9 mouse cellular contexts compared by ENCODE assay signal in genomic region chr8:121905420-121905819, GRCm38 (mm10). TPM values are rescaled to one million over a fixed set of nuclear protein-coding genes. Genes with fewer than 3 reads are reported as not detected.
DNase-seq lines count a peak whose midpoint lies in the region; ATAC-seq and TF ChIP-seq lines count a peak whose summit lies in the region.
"Had no signal": no experiment of that assay in that cellular context is flagged by ENCODE, and none has a peak within 500 bp of the region (broad histone marks: within the 10 kb centered on the region; RNA-seq: fewer than 3 reads in every experiment).

No protein-coding gene starts in this region.

- peaks cover 12% of the 10 kb centered on the region for H3K27me3 ChIP-seq in embryonic facial prominence, embryonic 13.5 days
- H3K27me3 ChIP-seq in intestine, embryonic 16.5 days (replicated peaks; ENCODE audit: control insufficient read depth, insufficient read depth, low read length) = no peaks in the 10 kb centered on the region
- H3K27me3 ChIP-seq in neural tube, embryonic 13.5 days = peaks cover 11% of the 10 kb centered on the region

- no peaks in the 10 kb centered on the region for H3K9me3 ChIP-seq in embryonic facial prominence, embryonic 13.5 days
- H3K9me3 ChIP-seq in intestine, embryonic 16.5 days (ENCODE audit: control insufficient read depth, low read length) = no peaks in the 10 kb centered on the region
- H3K9me3 ChIP-seq in neural tube, embryonic 13.5 days = no peaks in the 10 kb centered on the region

- TF ChIP-seq CTCF in layer of hippocampus, adult 2 months (conservative IDR thresholded peaks at IDR 0.05) = no peak

- intact Hi-C loops in left cerebral cortex, postnatal 4 days (cut with DNase I) = no loop called here

- peak overlapping the region; percentile 87 for H3K27ac ChIP-seq in layer of hippocampus, adult 2 months
- no peak overlapping the region for H3K27ac ChIP-seq in embryonic facial prominence, embryonic 13.5 days
- no peak overlapping the region for H3K27ac ChIP-seq in intestine, embryonic 16.5 days (ENCODE audit: low read length)
- H3K27ac ChIP-seq in neural tube, embryonic 13.5 days (replicated peaks) = no peak overlapping the region

- H3K36me3 ChIP-seq in embryonic facial prominence, embryonic 13.5 days = no peaks in the 10 kb centered on the region
- H3K36me3 ChIP-seq in intestine, embryonic 16.5 days (ENCODE audit: control insufficient read depth, insufficient read depth, low read length) = no peaks in the 10 kb centered on the region
- no peaks in the 10 kb centered on the region for H3K36me3 ChIP-seq in neural tube, embryonic 13.5 days

- peak overlapping the region; percentile 98 for H3K4me2 ChIP-seq in embryonic facial prominence, embryonic 13.5 days
- H3K4me2 ChIP-seq in intestine, embryonic 16.5 days (ENCODE audit: low read depth, low read length) = peak overlapping the region; percentile 99
- peak overlapping the region; percentile 92 for H3K4me2 ChIP-seq in neural tube, embryonic 13.5 days

- H3K4me3 ChIP-seq in layer of hippocampus, adult 2 months = peak overlapping the region; percentile 62
- H3K4me3 ChIP-seq in embryonic facial prominence, embryonic 13.5 days = peak overlapping the region; percentile 76
- peak overlapping the region; percentile 82 for H3K4me3 ChIP-seq in intestine, embryonic 16.5 days (ENCODE audit: low read length)
- peak overlapping the region; percentile 78 for H3K4me3 ChIP-seq in neural tube, embryonic 13.5 days

- peaks cover 45% of the 10 kb centered on the region for H3K4me1 ChIP-seq in embryonic facial prominence, embryonic 13.5 days
- H3K4me1 ChIP-seq in intestine, embryonic 16.5 days (ENCODE audit: control insufficient read depth, insufficient read depth, low read length) = peaks cover 29% of the 10 kb centered on the region
- H3K4me1 ChIP-seq in neural tube, embryonic 13.5 days (replicated peaks) = peaks cover 43% of the 10 kb centered on the region

- DNase-seq in layer of hippocampus, adult 2 months (ENCODE audit: low spot score in 2 of 2) = no peak
- DNase-seq in layer of hippocampus, postnatal 25 days (ENCODE audit: extremely low spot score in 1 of 2, low spot score in 1 of 2) = no peak
- no peak for DNase-seq in left cerebral cortex, postnatal 4 days
- DNase-seq in thymus, postnatal 25 days = no peak
- no peak for DNase-seq in kidney, adult 9 months

- no peak for ATAC-seq in embryonic facial prominence, embryonic 13.5 days (ENCODE audit: insufficient number of reproducible peaks, insufficient read depth, low FRiP score, low TSS enrichment, low read depth)
- no peak for ATAC-seq in intestine, embryonic 16.5 days
- ATAC-seq in neural tube, embryonic 13.5 days (ENCODE audit: low read depth) = no peak

- 53% methylated on average over 1 of the region's 1 CpGs for WGBS in embryonic facial prominence, embryonic 13.5 days
- 53% methylated on average over 1 of the region's 1 CpGs for WGBS in intestine, embryonic 16.5 days
- WGBS in neural tube, embryonic 13.5 days = 61% methylated on average over 1 of the region's 1 CpGs

- H3K9ac ChIP-seq in embryonic facial prominence, embryonic 13.5 days = peak overlapping the region; percentile 22; the same call in 1 of the 2 replicates
- H3K9ac ChIP-seq in intestine, embryonic 16.5 days (ENCODE audit: low read depth, low read length) = peak overlapping the region; percentile 74; the same call in 1 of the 2 replicates
- H3K9ac ChIP-seq in neural tube, embryonic 13.5 days = peak overlapping the region; percentile 78

RNA-seq across cellular contexts. Expression of gene Slc7a5, which starts 2.1 kb away (rescaled TPM):
- 10 to 100 TPM; 66.5 to 68.7 TPM for total RNA-seq in layer of hippocampus, adult 2 months (2021)
- total RNA-seq in layer of hippocampus, postnatal 25 days (2021) = 10 to 100 TPM; 66.6 to 75.5 TPM
- 16.1 and 18.3 TPM in 2 replicates for polyA plus RNA-seq in embryonic facial prominence, embryonic 13.5 days (2015; fragmentation: Nextera tagmentation; extraction: Ambion mirVana)
- polyA plus RNA-seq in intestine, embryonic 16.5 days (2015; fragmentation: Nextera tagmentation; extraction: Ambion mirVana) = 11.6 and 12.5 TPM in 2 replicates
- 38.7 and 38.9 TPM in 2 replicates for polyA plus RNA-seq in neural tube, embryonic 13.5 days (2015; fragmentation: Nextera tagmentation; extraction: Ambion mirVana)
- 100 to 1,000 TPM; 150 to 153 TPM for total RNA-seq in left cerebral cortex, postnatal 4 days (2021)

RNA-seq across cellular contexts. Expression of gene Car5a, which starts 39.3 kb away (rescaled TPM):
- total RNA-seq in layer of hippocampus, adult 2 months (2021) = not detected
- total RNA-seq in layer of hippocampus, postnatal 25 days (2021) = not detected
- polyA plus RNA-seq in embryonic facial prominence, embryonic 13.5 days (2015; fragmentation: Nextera tagmentation; extraction: Ambion mirVana) = not detected in 2 replicates
- 0.31 and 0.70 TPM in 2 replicates for polyA plus RNA-seq in intestine, embryonic 16.5 days (2015; fragmentation: Nextera tagmentation; extraction: Ambion mirVana)
- 0.23 and 0.31 TPM in 2 replicates for polyA plus RNA-seq in neural tube, embryonic 13.5 days (2015; fragmentation: Nextera tagmentation; extraction: Ambion mirVana)
- under 1 TPM in 1 of 2 experiments, not detected in 1; 0.48 TPM for total RNA-seq in left cerebral cortex, postnatal 4 days (2021)
- total RNA-seq: gastrocnemius, adult 18-20 months had no signal

RNA-seq across cellular contexts. Expression of gene Banp, which starts 44.1 kb away (rescaled TPM):
- total RNA-seq in layer of hippocampus, adult 2 months (2021) = 10 to 100 TPM; 32.7 to 61.0 TPM
- 10 to 100 TPM; 39.4 to 41.7 TPM for total RNA-seq in layer of hippocampus, postnatal 25 days (2021)
- polyA plus RNA-seq in embryonic facial prominence, embryonic 13.5 days (2015; fragmentation: Nextera tagmentation; extraction: Ambion mirVana) = 42.6 and 49.4 TPM in 2 replicates
- polyA plus RNA-seq in intestine, embryonic 16.5 days (2015; fragmentation: Nextera tagmentation; extraction: Ambion mirVana) = 36.3 and 36.6 TPM in 2 replicates
- polyA plus RNA-seq in neural tube, embryonic 13.5 days (2015; fragmentation: Nextera tagmentation; extraction: Ambion mirVana) = 59.9 and 60.1 TPM in 2 replicates
- total RNA-seq in left cerebral cortex, postnatal 4 days (2021) = 10 to 100 TPM; 30.2 to 30.7 TPM

Comparison
In these comparisons a context has a peak if more than half of its experiments do, and no peak if none do; other contexts are left out.
1. H3K9ac ChIP-seq: peak in every context shown above with its lines; median percentile 78 in neural tube, embryonic 13.5 days; 74 in intestine, embryonic 16.5 days; 22 in embryonic facial prominence, embryonic 13.5 days.